In the genomic region with DNA sequence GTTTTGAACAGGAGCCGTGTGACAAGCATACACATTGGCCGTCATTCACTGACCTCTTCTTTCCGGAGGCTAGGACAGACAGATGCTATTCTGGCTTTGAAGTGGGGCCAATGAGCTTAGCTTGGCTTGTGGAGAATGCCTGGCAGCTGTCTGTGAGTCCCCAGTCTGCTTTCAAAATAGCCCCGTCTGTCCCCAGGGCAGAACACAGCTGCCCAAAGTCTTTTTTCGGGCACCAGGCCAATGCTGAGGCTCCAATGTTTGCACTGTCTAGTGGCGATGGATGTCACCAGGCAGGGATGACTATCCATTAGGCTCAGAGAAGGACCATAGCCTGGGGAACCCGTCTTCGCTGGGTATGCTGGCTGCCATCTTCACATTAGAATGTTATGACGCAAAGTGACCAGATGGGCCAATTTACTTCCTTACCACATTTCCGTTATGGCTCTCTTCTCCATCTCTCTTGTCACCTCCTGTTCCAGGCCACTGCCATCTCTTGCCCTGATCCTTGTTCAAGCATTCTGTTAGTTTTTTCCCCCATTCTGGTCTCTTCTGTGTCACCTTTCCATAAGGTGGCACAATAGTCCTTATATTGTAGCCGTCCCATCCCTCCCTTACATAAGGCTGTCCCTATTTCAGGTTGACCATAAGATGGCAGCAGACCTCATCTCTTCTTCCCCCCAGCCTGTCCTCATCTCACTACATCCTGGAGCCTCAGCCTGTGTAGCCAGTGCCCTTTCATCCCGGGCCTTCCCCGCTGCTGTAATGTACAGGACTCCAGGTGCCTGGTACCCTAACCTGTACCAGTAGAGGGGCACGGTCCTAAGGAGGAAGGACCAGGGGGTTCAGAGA, we compare ENCODE assay signal across 8 mouse cellular contexts. TPM values are rescaled to one million over a fixed set of nuclear protein-coding genes. Genes with fewer than 3 reads are reported as not detected.
DNase-seq lines count a peak whose midpoint lies in the region; ATAC-seq lines count a peak whose summit lies in the region.

No protein-coding gene starts in this region.

- WGBS in forebrain, embryonic 16.5 days = 44% methylated on average over 14 of the region's 14 CpGs

- DNase-seq in urinary bladder, postnatal 14 days (ENCODE audit: low spot score) = peak; percentile 23
- no peak for DNase-seq in urinary bladder, postnatal 36 days (ENCODE audit: low spot score in 2 of 2)
- peak; percentile 88 for DNase-seq in heart, postnatal 4 days
- peak; percentile 85 for DNase-seq in layer of hippocampus, postnatal 10 days (ENCODE audit: low spot score in 2 of 2)
- DNase-seq in c-Kit-positive CD71-positive TER-119-positive erythroid progenitor cells, embryonic 14.5 days (ENCODE audit: low spot score) = no peak

- no peaks in the 10 kb centered on the region for H3K36me3 ChIP-seq in forebrain, embryonic 16.5 days (ENCODE audit: control insufficient read depth, insufficient read depth)

- ATAC-seq in forebrain, embryonic 16.5 days = peak; percentile 69
- ATAC-seq in megakaryocyte-erythroid progenitor cell, adult 5-6 weeks (replicated peaks; ENCODE audit: low FRiP score, low TSS enrichment, poor library complexity, severe bottlenecking) = peak; percentile 51; the same call in 1 of the 2 replicates
- no peak for ATAC-seq in inflammation-experienced regulatory T-cells, adult 6 months

- no peak overlapping the region for H3K4me2 ChIP-seq in forebrain, embryonic 16.5 days (ENCODE audit: low read length)

- no peaks in the 10 kb centered on the region for H3K27me3 ChIP-seq in forebrain, embryonic 16.5 days (replicated peaks; ENCODE audit: control insufficient read depth, insufficient read depth, low read length)

- no peak overlapping the region for H3K9ac ChIP-seq in forebrain, embryonic 16.5 days (replicated peaks; ENCODE audit: low read depth, low read length)

- H3K4me1 ChIP-seq in forebrain, embryonic 16.5 days (replicated peaks; ENCODE audit: control insufficient read depth, insufficient read depth, low read length) = peaks cover 16% of the 10 kb centered on the region

- no peaks in the 10 kb centered on the region for H3K9me3 ChIP-seq in forebrain, embryonic 16.5 days (ENCODE audit: control insufficient read depth, low read length)

- no peak overlapping the region for H3K4me3 ChIP-seq in forebrain, embryonic 16.5 days (replicated peaks; ENCODE audit: low read length)

- H3K27ac ChIP-seq in forebrain, embryonic 16.5 days (ENCODE audit: low read length) = no peak overlapping the region

RNA-seq across cellular contexts. Expression of gene P4ha2, which starts 22.7 kb away (rescaled TPM):
- polyA plus RNA-seq in forebrain, embryonic 16.5 days (2015; fragmentation: Nextera tagmentation; extraction: Ambion mirVana) = 6.8 and 8.6 TPM in 2 replicates
- 10 to 100 TPM; 24.6 to 28.1 TPM for total RNA-seq in heart, postnatal 4 days (2021)
- 10 to 100 TPM; 17.2 to 19.9 TPM for total RNA-seq in layer of hippocampus, postnatal 10 days (2021)
- 1.4 and 12.9 TPM in 2 replicates for total RNA-seq in megakaryocyte-erythroid progenitor cell, adult 5-6 weeks (2014; fragmentation: Nextera tagmentation)
- 0.65 and 2.5 TPM in 2 replicates for total RNA-seq in megakaryocyte-erythroid progenitor cell, adult 5-6 weeks (2017)
- polyA plus RNA-seq in inflammation-experienced regulatory T-cells, adult 6 months (2017; shearing (Covaris generic)) = not detected

RNA-seq across cellular contexts. Expression of gene Pdlim4, which starts 53.8 kb away (rescaled TPM):
- 45.3 and 49.5 TPM in 2 replicates for polyA plus RNA-seq in forebrain, embryonic 16.5 days (2015; fragmentation: Nextera tagmentation; extraction: Ambion mirVana)
- total RNA-seq in heart, postnatal 4 days (2021) = 10 to 100 TPM; 25.4 to 26.8 TPM
- total RNA-seq in layer of hippocampus, postnatal 10 days (2021) = 10 to 100 TPM; 17.9 to 18.5 TPM
- total RNA-seq in megakaryocyte-erythroid progenitor cell, adult 5-6 weeks (2014; fragmentation: Nextera tagmentation) = not detected in 2 replicates
- total RNA-seq in megakaryocyte-erythroid progenitor cell, adult 5-6 weeks (2017) = 0.69 TPM in 1 of 2 replicates, not detected in the other
- polyA plus RNA-seq in inflammation-experienced regulatory T-cells, adult 6 months (2017; shearing (Covaris generic)) = 1 to 10 TPM in 1 of 3 experiments, under 1 TPM in 2; 0.49 to 1.1 (median 0.50) TPM

Comparison
In these comparisons a context has a peak if more than half of its experiments do, and no peak if none do; other contexts are left out.
1. DNase-seq: peak in urinary bladder, postnatal 14 days (single experiment), heart, postnatal 4 days (single experiment) and layer of hippocampus, postnatal 10 days (2 of 2); none in urinary bladder, postnatal 36 days (0 of 2) and c-Kit-positive CD71-positive TER-119-positive erythroid progenitor cells, embryonic 14.5 days (single experiment).
2. RNA of gene Pdlim4, which starts 53.8 kb away (total RNA-seq): 25.4 to 26.8 TPM in heart, postnatal 4 days and 17.9 to 18.5 TPM in layer of hippocampus, postnatal 10 days; 0.69 TPM in megakaryocyte-erythroid progenitor cell, adult 5-6 weeks; every median in the first group is over 10 times any median in the second.